Mouse (Mus musculus): ENCODE data around the gene Ttyh3.

GRCm38 (mm10) chr5:140572611-140573010, 76.2 kb downstream of the Ttyh3 start:
- TF ChIP-seq EP300 (IDR thresholded peaks at IDR 0.05) (no peak), CTCF (IDR thresholded peaks at IDR 0.05) (no peak)

All from lung, postnatal 0 days (tissue).